Mouse (Mus musculus): ENCODE data around the gene Nhlrc1.
A peak's percentile ranks its signal among the peaks of the same experiment; 100 is the strongest.

The Nhlrc1 gene

DNA sequence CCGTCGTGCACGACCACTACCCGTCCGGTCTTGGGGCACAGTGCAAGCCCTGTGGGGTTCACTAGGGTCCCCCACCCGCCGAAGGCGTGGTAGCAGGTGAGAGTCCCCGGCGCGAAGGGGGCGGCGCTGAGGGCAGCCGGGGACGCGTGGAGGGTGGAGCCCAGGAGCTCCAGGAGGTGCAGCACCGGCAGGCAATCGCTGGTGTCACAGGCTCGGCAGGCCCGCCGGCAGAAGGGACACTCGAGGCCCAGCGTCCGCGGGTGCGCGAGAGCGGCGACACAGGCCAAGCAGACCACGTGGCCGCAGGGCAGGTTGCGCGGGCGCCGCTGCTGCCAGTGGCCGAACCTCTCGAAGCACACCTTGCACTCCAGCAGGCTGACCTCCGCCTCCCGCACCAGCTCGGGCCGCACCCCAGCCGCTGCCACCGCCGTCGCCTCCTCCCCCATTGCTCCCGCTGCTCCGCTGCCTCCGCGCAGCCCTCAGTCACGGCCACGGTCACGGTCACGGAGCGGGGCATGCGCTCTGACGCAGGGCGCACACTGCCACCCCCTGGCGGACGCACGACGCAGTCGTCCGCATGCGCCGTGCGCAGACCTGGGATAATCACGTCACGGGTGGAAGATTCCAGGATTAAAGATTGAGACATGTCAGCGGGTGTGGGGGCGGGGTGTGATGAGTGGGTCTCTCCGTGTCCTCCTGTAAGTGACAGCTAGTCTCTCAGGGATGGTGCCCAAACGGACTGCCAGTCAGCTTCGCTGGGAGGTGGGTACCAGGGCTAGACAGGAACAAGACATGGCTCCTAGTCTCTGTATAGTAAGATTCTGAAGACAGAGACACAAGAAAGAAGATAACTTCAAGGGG, at the start of gene Nhlrc1:
TSS of gene Nhlrc1 (minus strand) at position 517 of the 861 bp plus-strand sequence.
- DNase-seq (ENCODE audit: inconsistent ontology term) = peak; percentile 76

GRCm38 (mm10) chr13:47063985-47064760, 49.5 kb upstream of the Nhlrc1 start:
- DNase-seq (ENCODE audit: inconsistent ontology term) = no peak

DNA sequence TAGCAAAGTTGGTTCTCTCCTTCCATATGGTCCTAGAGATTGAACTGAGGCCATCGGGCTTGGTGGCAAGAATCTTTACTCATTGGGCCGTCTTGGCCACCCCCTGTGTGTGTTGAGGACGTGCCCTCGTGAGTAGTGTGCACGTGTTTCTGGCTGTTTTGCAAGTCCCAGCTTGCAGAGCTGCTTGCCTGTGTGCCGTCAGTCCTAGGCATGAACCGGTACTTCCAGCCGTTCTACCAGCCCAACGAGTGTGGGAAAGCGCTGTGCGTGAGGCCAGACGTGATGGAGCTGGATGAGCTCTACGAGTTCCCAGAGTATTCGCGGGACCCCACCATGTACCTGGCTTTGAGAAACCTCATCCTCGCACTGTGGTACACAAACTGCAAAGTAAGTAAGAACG, 48.1 kb upstream of the Nhlrc1 start:
- DNase-seq (ENCODE audit: inconsistent ontology term) = no peak

GRCm38 (mm10) chr13:47056781-47057180, 42.1 kb upstream of the Nhlrc1 start:
- DNase-seq (ENCODE audit: inconsistent ontology term) = no peak

DNA sequence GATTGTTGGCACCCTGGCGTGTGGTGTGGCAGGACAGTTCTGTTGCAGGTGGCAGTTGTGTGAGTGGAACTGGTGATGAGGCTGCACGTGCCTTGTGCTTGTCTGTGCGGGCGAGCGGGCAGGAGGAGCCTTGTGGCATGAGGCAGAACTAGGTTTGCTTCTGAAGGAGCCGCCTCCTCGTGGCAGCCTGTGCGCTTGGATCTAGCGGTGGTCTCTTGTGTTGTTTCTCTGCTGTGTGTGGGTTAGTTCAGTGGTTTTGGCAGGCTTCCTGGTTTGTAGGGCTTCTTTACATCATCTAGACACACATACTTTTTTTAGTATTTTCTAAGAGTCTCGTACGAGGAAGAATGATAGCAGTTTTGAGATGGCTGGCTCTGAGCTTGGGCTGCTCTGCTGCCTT, 41.5 kb upstream of the Nhlrc1 start:
- DNase-seq (ENCODE audit: inconsistent ontology term) = no peak

DNA sequence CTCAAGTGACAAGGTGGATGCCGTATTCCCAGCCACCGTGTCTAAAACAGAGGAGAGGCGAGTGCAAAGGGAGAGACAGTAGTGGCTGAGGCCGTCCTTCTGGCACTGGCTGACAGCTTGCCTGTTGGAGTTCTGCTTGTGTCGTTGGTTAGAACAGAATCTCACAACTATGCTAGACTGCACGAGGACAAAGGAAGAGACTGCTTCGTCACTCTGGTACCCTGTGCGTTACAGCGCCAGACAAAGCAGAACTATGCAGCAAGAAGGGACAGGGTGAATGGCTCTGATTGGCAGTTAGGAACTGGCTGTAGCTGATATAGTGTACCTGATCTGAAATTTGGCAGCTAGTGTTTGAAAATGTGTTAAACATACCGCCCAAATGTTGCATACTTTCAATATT, 39.3 kb upstream of the Nhlrc1 start:
- DNase-seq (ENCODE audit: inconsistent ontology term) = peak; percentile 86

- no peak for DNase-seq (ENCODE audit: inconsistent ontology term)
These were observed 35.4 kb upstream of the Nhlrc1 start for GRCm38 (mm10) chr13:47050009-47050408.

DNA sequence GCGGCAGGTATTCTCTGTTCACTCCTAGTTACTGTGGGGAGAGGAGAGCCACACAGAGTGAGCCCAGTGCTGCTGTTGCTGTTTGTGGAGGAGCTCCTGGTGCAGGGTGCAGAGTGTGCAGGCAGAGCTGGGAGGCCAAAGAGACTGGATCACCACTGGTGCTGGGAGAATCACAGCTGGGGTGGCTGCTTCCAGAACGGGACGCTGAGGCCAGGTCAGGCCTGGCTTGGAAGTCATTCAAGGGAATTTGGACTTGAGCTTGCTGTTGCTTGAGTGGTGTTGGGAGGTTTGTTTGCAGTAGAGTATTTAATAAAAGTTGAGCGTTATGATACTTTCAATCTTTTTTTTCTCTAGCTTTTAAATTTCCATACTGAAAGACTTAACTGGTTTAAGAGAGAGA, 33.3 kb upstream of the Nhlrc1 start:
- DNase-seq (ENCODE audit: inconsistent ontology term) = no peak

- no peak for DNase-seq (ENCODE audit: inconsistent ontology term)
These were observed 29.9 kb upstream of the Nhlrc1 start, which contains the start of gene Tpmt for GRCm38 (mm10) chr13:47044617-47044947. Gene Tpmt (minus strand): TSS chr13:47044737.

DNA sequence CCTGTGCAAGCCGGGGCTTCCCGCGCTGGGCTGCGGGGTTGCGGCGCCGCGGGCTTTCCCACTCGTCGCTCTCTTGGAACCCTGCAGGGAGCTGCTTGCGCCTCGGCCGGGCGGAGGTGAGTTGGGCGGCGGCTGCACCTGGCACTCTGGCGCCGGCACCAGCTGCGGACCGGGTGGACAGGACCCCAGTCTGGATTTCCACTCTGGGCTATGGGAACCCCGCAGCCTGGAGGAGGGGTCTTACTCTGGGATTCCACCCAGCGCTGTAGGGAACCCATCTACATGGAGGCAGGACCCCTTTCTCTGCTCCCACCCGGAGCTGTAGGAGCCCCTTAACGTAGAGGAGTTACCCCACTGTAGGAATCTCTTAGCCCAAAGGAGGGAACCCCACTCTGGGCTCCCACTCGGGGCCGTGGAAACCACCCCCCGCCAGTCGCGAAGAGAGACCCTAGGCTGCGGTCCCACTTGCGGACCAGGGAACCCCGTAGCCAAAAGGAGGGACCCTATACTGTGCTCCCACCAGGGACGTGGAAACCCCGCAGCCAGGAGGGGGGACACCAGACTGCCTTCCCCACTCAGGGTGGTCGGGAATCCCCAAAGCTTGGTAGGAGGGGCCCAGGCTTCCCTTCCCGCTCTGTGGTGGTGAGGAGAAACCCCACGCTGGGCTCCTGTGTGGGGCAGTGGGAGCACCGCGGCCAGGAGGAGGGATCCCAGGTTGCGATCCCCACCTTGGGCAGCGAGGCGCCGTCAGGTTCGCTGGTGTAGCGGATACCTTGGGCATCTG, 29.4 kb upstream of the Nhlrc1 start:
- peak; percentile 31 for DNase-seq (ENCODE audit: inconsistent ontology term)

GRCm38 (mm10) chr13:47043030-47043680, 28.5 kb upstream of the Nhlrc1 start, which contains the start of gene Kdm1b:
Gene Kdm1b (plus strand): TSS chr13:47043499.
- DNase-seq (ENCODE audit: inconsistent ontology term) = peak; percentile 100

DNA sequence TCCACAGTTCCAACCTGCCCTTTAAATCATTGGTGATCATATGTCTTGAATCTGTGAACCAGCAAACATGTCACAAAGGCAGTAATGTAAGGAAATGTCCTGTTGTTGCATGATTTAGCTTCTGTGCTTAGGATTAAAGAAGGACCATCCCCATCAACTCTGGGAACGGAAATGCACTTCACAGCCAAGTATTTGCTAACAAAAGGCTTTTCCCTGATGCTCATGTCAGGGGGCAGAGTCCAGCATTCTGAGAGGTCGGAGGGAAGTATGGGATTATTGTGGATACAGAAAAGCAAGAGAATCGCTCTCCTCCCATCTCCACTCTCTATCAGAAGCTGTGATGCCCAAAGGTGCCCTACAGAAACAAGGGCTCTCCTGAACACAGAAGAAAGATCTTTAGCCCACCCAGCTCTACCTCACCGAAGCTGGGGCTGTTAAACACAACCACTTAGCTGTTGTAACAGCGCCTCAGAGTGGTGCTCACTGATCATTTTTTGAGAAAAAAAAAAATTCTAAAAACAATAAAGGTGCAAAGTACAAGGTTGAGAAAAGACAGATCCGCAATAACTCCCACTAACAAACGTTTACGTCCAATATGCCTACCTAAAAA, 27.5 kb upstream of the Nhlrc1 start:
- DNase-seq (ENCODE audit: inconsistent ontology term) = peak; percentile 6

DNA sequence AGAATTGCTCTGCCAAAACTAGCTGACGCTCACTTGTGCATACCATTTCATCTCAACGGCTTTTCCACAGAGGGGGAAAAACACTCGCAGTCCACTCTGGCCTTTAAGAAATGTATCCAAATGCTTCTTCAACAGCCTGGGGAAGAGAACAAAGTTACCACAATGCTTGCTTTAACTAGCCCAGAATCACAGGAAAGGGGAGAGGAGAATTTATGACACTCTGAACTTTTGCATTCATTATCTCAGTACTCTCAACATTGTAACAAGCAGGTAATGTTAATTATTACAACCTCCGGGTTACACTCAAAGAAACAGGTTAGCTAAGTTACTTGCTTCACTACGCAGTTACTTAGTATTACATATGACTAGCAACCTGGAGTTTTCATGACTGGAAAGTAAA, 25.4 kb upstream of the Nhlrc1 start:
- DNase-seq (ENCODE audit: inconsistent ontology term) = no peak

- DNase-seq (ENCODE audit: inconsistent ontology term) = no peak
These were observed 23.3 kb upstream of the Nhlrc1 start for GRCm38 (mm10) chr13:47037946-47038345.

DNA sequence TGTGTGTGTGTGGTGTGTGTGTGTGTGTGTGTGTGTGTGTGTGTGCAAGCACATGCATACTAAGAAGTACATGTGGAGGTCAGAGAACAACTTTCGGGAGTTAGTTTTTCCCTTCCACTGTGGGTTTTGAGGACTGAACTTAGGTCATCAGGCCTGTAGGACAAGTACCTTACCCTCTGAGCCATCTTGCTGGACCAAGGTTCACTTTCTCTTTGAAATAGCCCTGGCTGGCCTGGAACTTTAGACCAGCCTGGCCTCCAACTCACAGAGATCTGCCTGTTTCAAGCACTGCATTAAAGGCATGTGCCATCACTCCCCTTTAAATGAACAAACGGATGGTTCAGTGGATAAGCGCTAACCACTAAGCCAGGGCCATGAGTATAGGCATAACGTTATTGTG, 19.0 kb upstream of the Nhlrc1 start:
- DNase-seq (ENCODE audit: inconsistent ontology term) = no peak

- no peak for DNase-seq (ENCODE audit: inconsistent ontology term)
These were observed 15.9 kb upstream of the Nhlrc1 start for GRCm38 (mm10) chr13:47030376-47031107.

GRCm38 (mm10) chr13:47020798-47021197, 6.1 kb upstream of the Nhlrc1 start:
- DNase-seq (ENCODE audit: inconsistent ontology term) = peak; percentile 66

GRCm38 (mm10) chr13:47019774-47020173, 5.1 kb upstream of the Nhlrc1 start:
- no peak for DNase-seq (ENCODE audit: inconsistent ontology term)

DNA sequence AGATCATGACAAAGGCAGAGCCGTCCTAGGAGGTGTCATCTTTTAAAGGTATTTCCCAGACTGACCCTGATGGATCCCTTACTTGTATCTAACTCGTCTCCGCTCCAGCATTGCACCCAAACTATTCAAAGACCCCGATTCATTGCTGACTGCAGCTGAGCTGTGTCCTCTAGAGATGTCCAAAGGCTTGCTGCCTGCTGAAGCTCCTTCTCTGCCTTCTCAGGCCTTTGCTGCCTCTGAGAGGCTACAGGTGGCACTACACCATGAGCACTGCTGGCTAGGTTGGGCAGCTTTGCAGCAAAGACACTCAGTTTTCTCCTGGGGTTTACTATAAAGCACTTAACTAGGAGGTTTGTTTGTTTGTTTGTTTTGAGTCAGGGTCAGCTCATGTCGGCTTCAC, 2.6 kb upstream of the Nhlrc1 start:
- DNase-seq (ENCODE audit: inconsistent ontology term) = peak; percentile 51

DNA sequence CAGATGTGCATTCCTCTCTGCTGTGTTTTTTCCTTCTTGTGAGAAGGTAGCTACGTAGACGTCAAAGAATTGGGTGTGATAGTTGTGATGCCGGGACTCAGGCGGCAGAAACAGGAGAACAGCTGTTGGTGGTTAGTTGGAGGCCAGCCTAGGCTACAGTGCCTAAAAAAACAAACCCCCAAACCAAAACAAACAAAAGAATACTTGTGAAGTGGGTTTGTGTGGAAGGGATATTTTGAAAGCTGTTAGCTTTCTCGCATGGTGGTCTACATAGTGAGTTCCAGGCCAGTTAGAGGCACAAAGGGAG, 498 bp upstream of the Nhlrc1 start:
- DNase-seq (ENCODE audit: inconsistent ontology term) = no peak

DNA sequence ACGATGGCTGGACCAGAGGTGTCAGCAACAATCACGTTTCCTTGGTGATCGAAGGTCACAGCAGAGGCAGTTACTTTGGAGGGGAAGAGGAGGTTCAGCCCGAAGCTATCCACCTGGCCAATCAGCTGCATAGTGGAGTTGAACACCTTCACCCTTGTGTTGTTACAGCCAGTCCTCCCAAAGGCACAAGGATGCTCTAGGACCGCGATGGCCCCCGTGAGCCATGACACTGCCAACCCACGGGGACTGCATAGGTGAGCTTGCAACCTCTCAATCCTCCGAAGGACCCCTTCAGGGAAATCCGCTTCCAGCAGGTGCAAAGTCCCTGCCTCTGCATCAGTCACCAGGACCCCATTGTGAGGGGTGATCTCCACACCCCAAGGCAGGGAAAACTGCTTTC, 910 bp downstream of the Nhlrc1 start:
- DNase-seq (ENCODE audit: inconsistent ontology term) = no peak

All from Muller cell, postnatal 12 days (primary cell).